Mouse (Mus musculus): ENCODE data around the gene Fgf9. TPM values are rescaled to one million over a fixed set of nuclear protein-coding genes. Genes with fewer than 3 reads are reported as not detected.

The Fgf9 gene
- not detected for polyA plus RNA-seq (2014; fragmentation: Illumina TruSeq; extraction: RNeasy Lipid Tissue Mini Kit (QIAGEN cat#74804); ENCODE audit: low read depth, low replicate concordance)

DNA sequence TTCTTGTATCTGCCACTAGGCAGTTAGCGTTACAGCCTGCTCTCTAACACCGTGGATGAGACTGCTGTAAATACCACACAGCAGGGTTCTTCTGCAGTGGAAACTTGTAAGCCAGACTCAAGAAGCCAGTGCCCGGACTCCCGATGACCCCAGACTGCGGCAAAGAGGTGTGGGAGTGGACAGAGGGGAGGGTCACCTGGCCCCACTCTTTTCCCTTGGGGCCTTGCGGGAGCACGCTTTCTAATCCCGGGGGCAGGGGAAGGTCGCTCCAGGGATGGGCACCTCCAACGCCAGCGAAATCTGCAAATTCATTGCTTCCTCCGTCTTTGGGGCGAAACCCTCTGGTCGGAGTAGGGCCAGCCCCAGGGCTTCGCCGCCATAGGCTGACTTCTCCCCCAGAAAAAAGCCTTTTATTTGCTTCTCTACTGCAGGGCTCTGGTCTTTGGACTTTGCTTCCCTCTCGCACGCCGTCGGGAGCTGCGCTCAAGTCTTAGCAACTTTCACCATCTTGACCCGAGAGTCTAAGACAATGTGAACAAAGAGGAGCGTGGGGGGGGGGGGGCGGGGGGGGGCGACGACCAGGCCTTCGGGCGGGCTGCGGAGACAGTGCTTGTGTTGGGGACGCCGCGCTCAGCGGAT, at the start of gene Fgf9:
Fgf9 (plus strand) TSS at position 67 of the 639 bp plus-strand sequence.

Other genes starting within 250 kb of the Fgf9 start
- gene Ska3, start 244.4 kb upstream of the Fgf9 start, polyA plus RNA-seq (2014; fragmentation: Illumina TruSeq; extraction: RNeasy Lipid Tissue Mini Kit (QIAGEN cat#74804); ENCODE audit: low read depth, low replicate concordance) = not detected
- 38.1 TPM for gene Mrpl57, start 244.3 kb upstream of the Fgf9 start, polyA plus RNA-seq (2014; fragmentation: Illumina TruSeq; extraction: RNeasy Lipid Tissue Mini Kit (QIAGEN cat#74804); ENCODE audit: low read depth, low replicate concordance)
- 26.2 TPM for gene Zdhhc20, start 180.3 kb upstream of the Fgf9 start, polyA plus RNA-seq (2014; fragmentation: Illumina TruSeq; extraction: RNeasy Lipid Tissue Mini Kit (QIAGEN cat#74804); ENCODE audit: low read depth, low replicate concordance)
- gene Micu2, start 71.3 kb upstream of the Fgf9 start, polyA plus RNA-seq (2014; fragmentation: Illumina TruSeq; extraction: RNeasy Lipid Tissue Mini Kit (QIAGEN cat#74804); ENCODE audit: low read depth, low replicate concordance) = 53.5 TPM